Mouse (Mus musculus): ENCODE data around the gene Zkscan5. TPM values are rescaled to one million over a fixed set of nuclear protein-coding genes. Genes with fewer than 3 reads are reported as not detected.

Zkscan5 gene
- polyA plus RNA-seq, 1 experiment from 2014 or later, result 21.0 TPM

GRCm38 (mm10) chr5:145249520-145249919 is 45.2 kb downstream of the Zkscan5 start:
- Histone ChIP-seq H3K4me1 (no peaks in the 10 kb centered on the region), H3K36me3 (peaks cover 59% of the 10 kb centered on the region), H3K4me3 (no peak overlapping the region), H3K4me2 (replicated peaks) (no peak overlapping the region), H3K9me3 (no peaks in the 10 kb centered on the region), H3K27ac (replicated peaks) (no peak overlapping the region), H3K27me3 (no peaks in the 10 kb centered on the region), H3K9ac (replicated peaks) (no peak overlapping the region)
- WGBS, result 95% methylated on average over 3 of the region's 3 CpGs
- ATAC-seq (ENCODE audit: low FRiP score, low read depth), result no peak

Other genes with a start within 250 kb of the Zkscan5 start
- 28.3 and 31.8 TPM in 2 replicates for gene Smurf1, start 238.7 kb upstream of the Zkscan5 start, polyA plus RNA-seq (2016; fragmentation: Nextera tagmentation; extraction: Ambion mirVana)
- not detected in 2 replicates for gene Gm4871, start 171.8 kb upstream of the Zkscan5 start, polyA plus RNA-seq (2016; fragmentation: Nextera tagmentation; extraction: Ambion mirVana)
- not detected in 2 replicates for gene 1700018F24Rik, start 161.6 kb upstream of the Zkscan5 start, polyA plus RNA-seq (2016; fragmentation: Nextera tagmentation; extraction: Ambion mirVana)
- gene Arpc1a, start 120.7 kb upstream of the Zkscan5 start, polyA plus RNA-seq (2016; fragmentation: Nextera tagmentation; extraction: Ambion mirVana), result 176 and 186 TPM in 2 replicates
- gene Kpna7, start 120.5 kb upstream of the Zkscan5 start, polyA plus RNA-seq (2016; fragmentation: Nextera tagmentation; extraction: Ambion mirVana), result not detected in 2 replicates
- 69.2 and 82.3 TPM in 2 replicates for gene Arpc1b, start 90.3 kb upstream of the Zkscan5 start, polyA plus RNA-seq (2016; fragmentation: Nextera tagmentation; extraction: Ambion mirVana)
- 131 and 138 TPM in 2 replicates for gene Pdap1, start 64.3 kb upstream of the Zkscan5 start, polyA plus RNA-seq (2016; fragmentation: Nextera tagmentation; extraction: Ambion mirVana)
- gene Bud31, start 64.2 kb upstream of the Zkscan5 start, polyA plus RNA-seq (2016; fragmentation: Nextera tagmentation; extraction: Ambion mirVana), result 228 and 230 TPM in 2 replicates
- 22.7 and 23.3 TPM in 2 replicates for gene Ptcd1, start 37.5 kb upstream of the Zkscan5 start, polyA plus RNA-seq (2016; fragmentation: Nextera tagmentation; extraction: Ambion mirVana)
- gene Cpsf4, start 37.3 kb upstream of the Zkscan5 start, polyA plus RNA-seq (2016; fragmentation: Nextera tagmentation; extraction: Ambion mirVana), result 65.1 and 65.4 TPM in 2 replicates
- 525 and 533 TPM in 2 replicates for gene Atp5j2, start 12.5 kb upstream of the Zkscan5 start, polyA plus RNA-seq (2016; fragmentation: Nextera tagmentation; extraction: Ambion mirVana)
- gene Zkscan14, start 2.7 kb upstream of the Zkscan5 start, polyA plus RNA-seq (2016; fragmentation: Nextera tagmentation; extraction: Ambion mirVana), result 10.9 TPM in 2 replicates
- 43.4 and 45.9 TPM in 2 replicates for gene Zfp655, start 27.2 kb downstream of the Zkscan5 start, polyA plus RNA-seq (2016; fragmentation: Nextera tagmentation; extraction: Ambion mirVana)
- gene Zscan25, start 75.9 kb downstream of the Zkscan5 start, polyA plus RNA-seq (2016; fragmentation: Nextera tagmentation; extraction: Ambion mirVana), result 0.71 and 1.1 TPM in 2 replicates
- gene Cyp3a57, start 140.7 kb downstream of the Zkscan5 start, polyA plus RNA-seq (2016; fragmentation: Nextera tagmentation; extraction: Ambion mirVana), result not detected in 2 replicates